Mouse (Mus musculus): ENCODE data around the gene Foxk1.

DNA sequence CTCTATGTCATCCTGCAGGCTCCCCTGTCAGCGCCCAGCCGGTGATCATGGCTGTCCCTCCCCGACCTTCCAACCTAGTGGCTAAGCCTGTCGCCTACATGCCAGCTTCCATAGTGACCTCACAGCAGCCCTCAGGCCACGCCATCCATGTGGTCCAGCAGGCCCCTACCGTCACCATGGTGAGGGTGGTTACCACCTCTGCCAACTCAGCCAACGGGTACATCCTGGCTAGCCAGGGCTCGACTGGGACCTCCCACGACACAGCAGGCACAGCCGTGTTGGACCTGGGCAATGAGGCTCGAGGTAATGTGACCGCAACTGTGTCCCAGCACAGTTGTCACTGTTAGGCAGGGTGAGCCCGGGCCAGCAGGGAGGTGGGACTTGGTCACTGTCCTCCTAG, 52.4 kb downstream of the Foxk1 start:
- TF ChIP-seq POLR2A (IDR thresholded peaks at IDR 0.05; ENCODE audit: extremely low read depth, insufficient read depth, low read length), result no peak
- no peak for TF ChIP-seq CTCF (IDR thresholded peaks at IDR 0.05; ENCODE audit: low read depth, low read length)

Data from liver, adult 2 months (tissue).